Mouse (Mus musculus) CH12.LX (cell line): Measurements from ENCODE around the gene Sacs. TPM values are rescaled to one million over a fixed set of nuclear protein-coding genes. Genes with fewer than 3 reads are reported as not detected.

ENCODE experiments used
- DNase-seq: peaks from one replicate; pipeline ENCODE4 v3.0.0-alpha.2; 2013; ENCODE audit errors: extremely low read depth
- H3K27ac ChIP-seq: 2 replicates; pipeline ENCODE4 v1.5.1; 2012; ENCODE audit warnings: low read depth, mild to moderate bottlenecking, control low read depth, moderate library complexity; ENCODE audit not compliant: insufficient read depth
- H3K27me3 ChIP-seq: replicated peaks from 2 replicates; pipeline ENCODE3; 2012; ENCODE audit warnings: inconsistent platforms
- H3K36me3 ChIP-seq, 2 experiments: replicated peaks in 1 of 2; 2 replicates each; pipeline versions ENCODE3 to v1.6.1; 2012; ENCODE audit warnings: inconsistent platforms in 1 of 2, low read length in 1 of 2, mild to moderate bottlenecking in 1 of 2, mixed read lengths in 1 of 2, moderate library complexity in 1 of 2; ENCODE audit not compliant: control insufficient read depth in 1 of 2, insufficient read depth in 1 of 2
- H3K4me1 ChIP-seq, 2 experiments: 2 replicates each; pipeline ENCODE4 v1.6.1; 2012; ENCODE audit warnings: inconsistent platforms in 1 of 2, moderate library complexity in 1 of 2; ENCODE audit not compliant: insufficient read depth in 2 of 2, control insufficient read depth in 1 of 2
- H3K4me2 ChIP-seq: 2 replicates; pipeline ENCODE4 v1.6.1; 2012; ENCODE audit warnings: low read depth, mild to moderate bottlenecking, control low read depth; ENCODE audit not compliant: poor library complexity, insufficient read depth, severe bottlenecking
- H3K4me3 ChIP-seq, 3 experiments: fragments of 150-350 bp in 1 of 3; sonication (generic) in 1 of 3; replicated peaks in 1 of 3; 2 replicates each; pipeline versions ENCODE3 to v1.5.1; 2011 to 2012; ENCODE audit warnings: low read depth in 2 of 3, low read length in 2 of 3, mild to moderate bottlenecking in 2 of 3, moderate library complexity in 2 of 3, control low read depth in 1 of 3, improper control_type of control experiment in 1 of 3, inconsistent platforms in 1 of 3, mixed read lengths in 1 of 3; ENCODE audit not compliant: poor library complexity in 1 of 3
- H3K79me2 ChIP-seq: replicated peaks from 2 replicates; pipeline ENCODE4 v1.6.1; 2012; ENCODE audit warnings: mild to moderate bottlenecking, moderate library complexity; ENCODE audit not compliant: control insufficient read depth, poor library complexity, insufficient read depth, severe bottlenecking; ENCODE audit errors: extremely low read depth
- H3K9ac ChIP-seq: 2 replicates; pipeline ENCODE4 v1.6.1; 2012; ENCODE audit warnings: low read depth, mild to moderate bottlenecking, control low read depth, moderate library complexity; ENCODE audit not compliant: insufficient read depth
- H3K9me3 ChIP-seq: replicated peaks from 2 replicates; pipeline ENCODE3; 2012; ENCODE audit warnings: low read length, inconsistent platforms, mixed read lengths
- CHD1 ChIP-seq: IDR thresholded peaks from 2 replicates; pipeline ENCODE4 v1.6.1; 2012; ENCODE audit warnings: low read depth, low read length, improper control_type of control experiment, inconsistent platforms
- CHD2 ChIP-seq: IDR thresholded peaks from 2 replicates; pipeline ENCODE4 v1.6.1; 2011; ENCODE audit warnings: low read length, improper control_type of control experiment
- E2F4 ChIP-seq: IDR thresholded peaks from 2 replicates; pipeline ENCODE4 v1.6.1; 2011; ENCODE audit warnings: low read depth, low read length, improper control_type of control experiment; ENCODE audit not compliant: insufficient replicate concordance
- ELF1 ChIP-seq: IDR thresholded peaks from 2 replicates; pipeline ENCODE4 v1.6.1; 2014; ENCODE audit warnings: low read depth, mild to moderate bottlenecking, inconsistent platforms, low read length, improper control_type of control experiment
- ETS1 ChIP-seq: conservative IDR thresholded peaks from 2 replicates; pipeline ENCODE4 v1.6.1; 2012; ENCODE audit warnings: low read depth, mild to moderate bottlenecking, inconsistent platforms, low read length, improper control_type of control experiment, moderate library complexity
- HCFC1 ChIP-seq: IDR thresholded peaks from 2 replicates; pipeline ENCODE4 v1.6.1; 2012; ENCODE audit warnings: low read depth, mild to moderate bottlenecking, inconsistent platforms, low read length, improper control_type of control experiment
- IRF4 ChIP-seq: IDR thresholded peaks from 2 replicates; pipeline ENCODE4 v1.6.1; 2014; ENCODE audit warnings: low read depth, mild to moderate bottlenecking, inconsistent platforms, low read length, improper control_type of control experiment
- JUND ChIP-seq: conservative IDR thresholded peaks from 2 replicates; pipeline ENCODE4 v1.6.1; 2011; ENCODE audit warnings: low read depth, low read length, improper control_type of control experiment
- MEF2A ChIP-seq: IDR thresholded peaks from 2 replicates; pipeline ENCODE4 v1.6.1; 2014; ENCODE audit warnings: low read depth, mild to moderate bottlenecking, inconsistent platforms, low read length, improper control_type of control experiment, borderline replicate concordance
- MXI1 ChIP-seq: IDR thresholded peaks from 2 replicates; pipeline ENCODE4 v1.6.1; 2011; ENCODE audit warnings: mild to moderate bottlenecking, low read depth, low read length, improper control_type of control experiment
- NELFE ChIP-seq: IDR thresholded peaks from 2 replicates; pipeline ENCODE4 v1.6.1; 2011; ENCODE audit warnings: low read depth, low read length, improper control_type of control experiment
- NRF1 ChIP-seq: IDR thresholded peaks from 2 replicates; pipeline ENCODE4 v1.6.1; 2014; ENCODE audit warnings: low read depth, mild to moderate bottlenecking, inconsistent platforms, low read length, improper control_type of control experiment, moderate library complexity
- PAX5 ChIP-seq: IDR thresholded peaks from 2 replicates; pipeline ENCODE4 v1.6.1; 2012; ENCODE audit warnings: low read length, inconsistent platforms, mixed read lengths
- POLR2A ChIP-seq: IDR thresholded peaks from 2 replicates; pipeline ENCODE4 v1.6.1; 2011; ENCODE audit warnings: low read depth, mild to moderate bottlenecking, improper control_type of control experiment, low read length
- POLR2AphosphoS2 ChIP-seq: IDR thresholded peaks from 2 replicates; pipeline ENCODE4 v1.6.1; 2011; ENCODE audit warnings: low read depth, low read length, improper control_type of control experiment
- RCOR1 ChIP-seq: conservative IDR thresholded peaks from 2 replicates; pipeline ENCODE4 v1.6.1; 2012; ENCODE audit warnings: low read depth, mild to moderate bottlenecking, inconsistent platforms, low read length, improper control_type of control experiment
- SMC3 ChIP-seq: IDR thresholded peaks from 2 replicates; pipeline ENCODE4 v1.6.1; 2011; ENCODE audit warnings: low read depth, low read length, improper control_type of control experiment
- TBP ChIP-seq: conservative IDR thresholded peaks from 2 replicates; pipeline ENCODE4 v1.6.1; 2011; ENCODE audit warnings: low read depth, low read length, improper control_type of control experiment
- TCF12 ChIP-seq: IDR thresholded peaks from 2 replicates; pipeline ENCODE4 v1.6.1; 2014; ENCODE audit warnings: low read depth, mild to moderate bottlenecking, inconsistent platforms, low read length, improper control_type of control experiment
- USF1 ChIP-seq: IDR thresholded peaks from 2 replicates; pipeline ENCODE4 v1.6.1; 2014; ENCODE audit warnings: low read depth, mild to moderate bottlenecking, inconsistent platforms, low read length, improper control_type of control experiment
- USF2 ChIP-seq: conservative IDR thresholded peaks from 2 replicates; pipeline ENCODE4 v1.6.1; 2011; ENCODE audit warnings: low read depth, low read length, improper control_type of control experiment
- ZMIZ1 ChIP-seq: IDR thresholded peaks from 2 replicates; pipeline ENCODE4 v1.6.1; 2012; ENCODE audit warnings: low read depth, mild to moderate bottlenecking, inconsistent platforms, low read length, improper control_type of control experiment
- ZNF384 ChIP-seq: IDR thresholded peaks from 2 replicates; pipeline ENCODE4 v1.6.1; 2012; ENCODE audit warnings: low read depth, low read length, improper control_type of control experiment, inconsistent platforms
- dilution Hi-C: fragments of 300-500 bp; cut with MboI; formaldehyde crosslinking; loops from 2 replicates; pipeline ENCODE4 v1.14.3; 2020; ENCODE audit warnings: low sequenced_read_pairs; ENCODE audit not compliant: extremely low pct_unique_long_range_greater_than_20kb, extremely low pct_ligation_motif_present
- in situ Hi-C: fragments of 300-500 bp; cut with MboI; formaldehyde crosslinking; loops from 3 replicates; pipeline ENCODE4 v1.14.3; 2019; ENCODE audit warnings: low sequenced_read_pairs, low pct_ligation_motif_present, low pct_unique_long_range_greater_than_20kb, mixed read lengths
- polyA plus RNA-seq: library from polyadenylated mRNA; unstranded; fragments of >175 nt; gene quantifications from 2 replicates; pipeline ENCODE4 v1.2.1, GENCODE M21; 2012; ENCODE audit warnings: low read depth; ENCODE audit not compliant: insufficient read length
- total RNA-seq, 2 experiments: library from RNA; depleted of rRNA; stranded (reverse); fragments of 300-350 nt in 1 of 2; fragments of >200 nt in 1 of 2; gene quantifications; 2 replicates each; pipeline ENCODE4 v1.2.3; 2012 to 2014

Gene Sacs
- total and polyA plus RNA-seq, 3 experiments: 5.3 to 6.7 (median 6.6) TPM

GRCm38 (mm10) chr14:61259084-61259483 is 120.8 kb downstream of the Sacs start:
- H3K9ac ChIP-seq: no peak overlapping the region
- H3K4me2 ChIP-seq: no peak overlapping the region
- dilution Hi-C loops: no loop called here
- H3K36me3 ChIP-seq: no peaks in the 10 kb centered on the region
- no peaks in the 10 kb centered on the region for H3K27me3 ChIP-seq
- no peak overlapping the region for H3K27ac ChIP-seq
- TF ChIP-seq MEF2A (no peak), SMC3 (no peak), TCF12 (no peak), ZMIZ1 (no peak), USF1 (no peak), NRF1 (no peak), MXI1 (no peak), CHD1 (no peak), TBP (no peak), USF2 (no peak), CHD2 (no peak), POLR2AphosphoS2 (no peak), RCOR1 (no peak), PAX5 (no peak), ELF1 (no peak), HCFC1 (no peak), E2F4 (no peak)
- no peak overlapping the region for H3K4me3 ChIP-seq
- H3K79me2 ChIP-seq: no peaks in the 10 kb centered on the region
- DNase-seq: no peak
- H3K4me1 ChIP-seq: no peaks in the 10 kb centered on the region
- in situ Hi-C loops: no loop called here
- no peaks in the 10 kb centered on the region for H3K9me3 ChIP-seq

GRCm38 (mm10) chr14:61267908-61268475 is 129.7 kb downstream of the Sacs start:
- H3K27me3 ChIP-seq: peaks cover 5% of the 10 kb centered on the region
- no peak overlapping the region for H3K4me2 ChIP-seq
- dilution Hi-C loops: no loop called here
- no peaks in the 10 kb centered on the region for H3K36me3 ChIP-seq
- peaks cover 3 to 7% of the 10 kb centered on the region in 2 experiments; a peak in 3 of 4 replicates for H3K4me1 ChIP-seq
- no peak overlapping the region for H3K4me3 ChIP-seq
- in situ Hi-C loops: no loop called here
- no peaks in the 10 kb centered on the region for H3K79me2 ChIP-seq
- no peak overlapping the region for H3K9ac ChIP-seq
- peaks cover 2% of the 10 kb centered on the region for H3K9me3 ChIP-seq
- TF ChIP-seq MEF2A: no peak
- no peak for TF ChIP-seq CHD2
- no peak for TF ChIP-seq SMC3
- no peak for TF ChIP-seq RCOR1
- no peak for TF ChIP-seq ETS1
- no peak for TF ChIP-seq JUND
- no peak for TF ChIP-seq POLR2A
- TF ChIP-seq NRF1: no peak
- no peak for TF ChIP-seq IRF4
- no peak for TF ChIP-seq ZNF384
- TF ChIP-seq HCFC1: no peak
- TF ChIP-seq PAX5: no peak
- TF ChIP-seq NELFE: no peak
- DNase-seq: no peak
- H3K27ac ChIP-seq: no peak overlapping the region
